Mouse (Mus musculus): ENCODE results near the gene Espl1. TPM values are rescaled to one million over a fixed set of nuclear protein-coding genes. Genes with fewer than 3 reads are reported as not detected.
"Not testable (repeated sequence)": the region's sequence is repeated elsewhere in the genome, so short reads cannot be mapped to it uniquely, and the experiment has no call there.

The Espl1 gene
- total RNA-seq, 1 experiment from 2014 or later = 39.7 TPM

DNA sequence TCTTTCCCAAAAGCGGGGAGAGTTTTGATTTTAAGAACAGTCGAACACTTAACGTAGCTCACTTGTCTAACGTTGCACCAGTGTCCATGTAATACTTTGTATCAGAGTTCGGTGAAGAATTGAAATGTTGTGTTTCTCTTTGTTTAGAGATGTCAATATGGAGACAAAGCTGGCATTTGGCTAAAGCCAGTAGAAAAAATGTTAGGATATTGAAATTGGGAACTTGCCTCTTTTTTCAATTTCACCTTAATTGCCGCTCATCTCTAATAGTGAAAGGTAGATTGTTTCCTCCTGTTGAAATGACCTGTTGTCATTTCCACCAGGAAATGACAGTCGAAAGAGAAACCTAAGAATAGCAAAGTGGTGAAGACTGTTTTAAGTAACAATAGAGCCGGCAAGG is 30.8 kb downstream of the Espl1 start:
- ATAC-seq (replicated peaks; ENCODE audit: low read depth, poor library complexity, severe bottlenecking) = no peak

GRCm38 (mm10) chr15:102331610-102332015 is 35.5 kb downstream of the Espl1 start, which contains the start of gene Myg1:
Gene Myg1 (plus strand): TSS chr15:102331709.
- ATAC-seq (replicated peaks; ENCODE audit: low read depth, poor library complexity, severe bottlenecking) = peak; percentile 97

- ATAC-seq (replicated peaks; ENCODE audit: low read depth, poor library complexity, severe bottlenecking) = no peak
Measured at GRCm38 (mm10) chr15:102335254-102335653, 39.2 kb downstream of the Espl1 start.

DNA sequence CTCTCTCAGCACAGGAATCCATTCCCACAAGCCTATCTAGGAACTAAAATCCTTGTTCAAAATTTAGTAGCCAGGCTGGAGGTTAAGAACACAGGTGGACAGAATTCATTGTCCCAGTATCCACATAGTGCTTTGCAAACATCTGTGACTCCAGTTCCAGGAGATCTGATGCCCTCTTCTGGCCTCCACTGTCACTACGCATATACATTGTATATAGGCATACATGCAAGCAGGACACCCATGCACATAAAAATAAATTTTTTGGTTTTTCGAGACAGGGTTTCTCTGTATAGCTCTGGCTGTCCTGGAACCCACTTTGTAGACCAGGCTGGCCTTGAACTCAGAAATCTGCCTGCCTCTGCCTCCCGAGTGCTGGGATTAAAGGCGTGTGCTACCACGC is 39.9 kb downstream of the Espl1 start:
- ATAC-seq (replicated peaks; ENCODE audit: low read depth, poor library complexity, severe bottlenecking) = not testable (repeated sequence)

DNA sequence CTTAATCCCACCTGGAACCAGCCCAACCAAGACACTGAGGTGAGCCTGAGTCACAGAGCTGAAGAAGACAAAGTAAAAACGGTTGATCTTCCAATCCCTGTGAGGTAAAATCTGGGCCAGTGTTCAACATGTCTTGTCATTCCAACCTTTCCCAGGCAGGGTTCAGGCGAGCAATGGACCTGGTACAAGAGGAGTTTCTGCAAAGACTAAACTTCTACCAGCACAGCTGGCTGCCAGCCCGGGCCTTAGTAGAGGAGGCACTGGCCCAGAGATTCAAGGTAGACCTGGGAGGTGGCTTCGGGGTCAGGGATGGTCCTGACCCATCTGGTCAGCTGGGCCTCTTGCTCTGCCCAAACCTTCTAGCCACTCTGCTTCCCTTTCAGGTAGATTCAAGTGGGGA is 40.9 kb downstream of the Espl1 start:
- ATAC-seq (replicated peaks; ENCODE audit: low read depth, poor library complexity, severe bottlenecking) = no peak

GRCm38 (mm10) chr15:102339612-102340011 is 43.5 kb downstream of the Espl1 start:
- ATAC-seq (replicated peaks; ENCODE audit: low read depth, poor library complexity, severe bottlenecking) = no peak

- ATAC-seq (replicated peaks; ENCODE audit: low read depth, poor library complexity, severe bottlenecking) = peak; percentile 88
Measured at GRCm38 (mm10) chr15:102341580-102341979, 45.5 kb downstream of the Espl1 start.

DNA sequence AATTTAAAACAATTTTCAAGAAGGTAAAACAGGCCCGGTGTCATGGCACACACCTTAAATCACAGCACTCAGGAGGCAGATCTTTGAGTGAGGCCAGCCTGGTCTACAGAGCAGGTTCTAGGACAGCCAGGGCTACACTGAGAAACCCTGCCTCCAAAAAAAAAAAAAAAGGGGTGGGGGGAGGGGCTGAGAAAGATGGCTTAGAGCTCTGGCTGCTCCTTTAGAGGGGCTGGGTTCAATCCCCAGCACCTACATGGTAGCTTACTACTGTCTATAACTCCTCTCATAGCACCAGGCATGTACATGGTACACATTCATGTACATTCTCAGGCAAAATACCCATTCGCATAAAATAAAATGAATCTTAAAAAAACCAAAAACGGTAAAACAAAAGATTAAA is 48.4 kb downstream of the Espl1 start:
- ATAC-seq (replicated peaks; ENCODE audit: low read depth, poor library complexity, severe bottlenecking) = no peak

- no peak for ATAC-seq (replicated peaks; ENCODE audit: low read depth, poor library complexity, severe bottlenecking)
Measured at GRCm38 (mm10) chr15:102346444-102346843, 50.4 kb downstream of the Espl1 start.

- ATAC-seq (replicated peaks; ENCODE audit: low read depth, poor library complexity, severe bottlenecking) = peak; percentile 88
Measured at GRCm38 (mm10) chr15:102350138-102350941, 54.3 kb downstream of the Espl1 start, which contains the start of gene Aaas. Gene Aaas (minus strand): TSS chr15:102350771.

DNA sequence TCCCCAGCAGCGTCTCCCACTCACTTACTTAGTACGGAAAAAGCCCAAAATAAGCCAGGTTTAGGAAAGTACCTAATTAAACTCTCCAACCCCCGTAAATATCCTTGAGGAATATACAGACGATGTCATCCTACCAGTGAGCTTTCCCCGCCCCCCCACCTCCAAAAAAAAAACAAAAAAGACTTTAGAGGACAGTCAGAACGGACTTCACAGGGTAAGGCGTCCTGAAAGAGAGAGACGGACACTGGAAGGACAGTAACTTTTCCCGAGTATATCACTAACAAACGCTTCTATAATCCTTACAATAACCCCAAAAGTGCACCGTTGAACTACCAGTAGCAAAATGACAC is 54.9 kb downstream of the Espl1 start:
- peak; percentile 10 for ATAC-seq (replicated peaks; ENCODE audit: low read depth, poor library complexity, severe bottlenecking)

DNA sequence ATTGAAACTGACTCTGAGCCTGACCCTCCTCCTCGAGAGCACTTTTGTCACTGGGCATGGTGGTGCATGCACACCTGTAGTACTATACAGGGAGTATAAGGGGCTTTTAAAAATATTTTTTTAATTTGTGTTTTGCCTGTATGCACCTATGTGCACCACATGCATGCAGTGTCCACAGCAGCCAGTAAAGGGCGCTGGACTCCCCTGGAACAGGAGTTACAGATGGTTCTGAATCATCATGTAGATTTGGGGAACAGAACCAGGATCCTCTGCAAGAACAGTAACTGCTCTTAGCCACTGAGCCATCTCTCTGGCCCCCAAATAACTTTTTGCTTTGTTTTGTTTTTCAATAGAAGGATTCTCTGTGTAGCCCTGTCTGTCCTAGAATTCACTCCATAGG is 56.1 kb downstream of the Espl1 start:
- no peak for ATAC-seq (replicated peaks; ENCODE audit: low read depth, poor library complexity, severe bottlenecking)

- no peak for ATAC-seq (replicated peaks; ENCODE audit: low read depth, poor library complexity, severe bottlenecking)
Measured at GRCm38 (mm10) chr15:102353986-102354385, 57.9 kb downstream of the Espl1 start.

DNA sequence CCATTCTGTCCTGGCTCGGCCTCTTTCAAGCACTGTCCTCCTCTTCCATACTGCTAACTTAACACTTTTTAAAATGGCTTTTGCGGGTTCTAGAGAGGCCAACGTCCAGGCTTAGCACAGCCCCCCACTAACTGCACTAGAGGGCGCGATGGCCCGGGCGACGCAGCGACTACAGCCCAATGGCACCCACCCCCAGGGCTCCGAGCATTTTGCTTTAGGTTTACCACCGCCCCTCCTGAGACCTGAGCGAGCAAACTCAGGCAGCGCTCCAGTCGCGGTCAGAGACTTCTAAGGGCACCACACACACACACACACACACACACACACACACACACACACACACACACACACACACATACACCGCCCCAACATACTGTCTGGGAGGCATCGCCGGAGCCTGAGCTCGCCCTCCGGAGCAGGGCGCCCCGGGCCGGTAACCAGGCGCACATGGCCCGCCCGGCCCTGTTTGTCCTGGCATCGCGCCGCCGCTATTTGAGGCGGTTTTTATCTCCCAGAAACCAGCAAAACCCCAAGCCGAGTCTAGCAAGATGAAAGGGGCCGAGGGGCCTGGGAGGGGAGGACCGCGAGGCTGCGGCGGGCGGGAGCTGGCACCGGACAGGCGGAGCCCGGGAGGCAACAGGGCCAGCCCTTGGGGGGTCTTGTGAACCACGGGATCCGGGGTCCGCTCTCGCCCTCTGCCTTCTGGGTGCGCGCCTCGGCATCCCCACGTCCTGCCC is 59.2 kb downstream of the Espl1 start:
- peak; percentile 27 for ATAC-seq (replicated peaks; ENCODE audit: low read depth, poor library complexity, severe bottlenecking)

GRCm38 (mm10) chr15:102355871-102356441 is 59.9 kb downstream of the Espl1 start:
- peak; percentile 23; the same call in 1 of the 2 replicates for ATAC-seq (replicated peaks; ENCODE audit: low read depth, poor library complexity, severe bottlenecking)

GRCm38 (mm10) chr15:102356501-102357325 is 60.6 kb downstream of the Espl1 start:
- ATAC-seq (replicated peaks; ENCODE audit: low read depth, poor library complexity, severe bottlenecking) = no peak

- 0 out of 2 replicates have a peak, but pooled peaks have one; percentile 12 for ATAC-seq (replicated peaks; ENCODE audit: low read depth, poor library complexity, severe bottlenecking)
Measured at GRCm38 (mm10) chr15:102358126-102358525, 62.1 kb downstream of the Espl1 start.

- ATAC-seq (replicated peaks; ENCODE audit: low read depth, poor library complexity, severe bottlenecking) = no peak
Measured at GRCm38 (mm10) chr15:102358834-102359233, 62.8 kb downstream of the Espl1 start.

DNA sequence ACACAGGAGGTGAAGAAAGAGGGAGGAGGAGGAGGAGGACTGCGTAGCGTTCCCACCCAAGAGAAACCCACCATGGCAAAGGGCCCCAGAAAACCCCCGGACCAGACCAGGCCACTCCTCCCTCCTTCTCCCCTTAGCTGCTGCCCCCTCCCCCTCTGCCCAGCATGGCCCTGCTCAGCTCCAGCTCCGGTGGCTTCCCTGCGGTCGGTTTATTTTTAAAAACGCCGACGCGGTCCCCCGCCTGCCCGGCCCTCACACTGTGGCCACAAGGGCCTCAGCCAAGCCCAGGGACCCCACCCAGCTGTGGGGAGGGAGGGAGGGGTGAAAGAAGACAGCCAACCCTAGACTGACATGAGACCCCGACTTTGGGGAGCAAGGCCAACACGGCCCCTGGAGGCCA is 66.6 kb downstream of the Espl1 start:
- ATAC-seq (replicated peaks; ENCODE audit: low read depth, poor library complexity, severe bottlenecking) = peak; percentile 40

GRCm38 (mm10) chr15:102364678-102365077 is 68.6 kb downstream of the Espl1 start:
- no peak for ATAC-seq (replicated peaks; ENCODE audit: low read depth, poor library complexity, severe bottlenecking)

Measured in common myeloid progenitor, adult 5-6 weeks (primary cell).